Mouse (Mus musculus): ENCODE results near the gene Grwd1.

DNA sequence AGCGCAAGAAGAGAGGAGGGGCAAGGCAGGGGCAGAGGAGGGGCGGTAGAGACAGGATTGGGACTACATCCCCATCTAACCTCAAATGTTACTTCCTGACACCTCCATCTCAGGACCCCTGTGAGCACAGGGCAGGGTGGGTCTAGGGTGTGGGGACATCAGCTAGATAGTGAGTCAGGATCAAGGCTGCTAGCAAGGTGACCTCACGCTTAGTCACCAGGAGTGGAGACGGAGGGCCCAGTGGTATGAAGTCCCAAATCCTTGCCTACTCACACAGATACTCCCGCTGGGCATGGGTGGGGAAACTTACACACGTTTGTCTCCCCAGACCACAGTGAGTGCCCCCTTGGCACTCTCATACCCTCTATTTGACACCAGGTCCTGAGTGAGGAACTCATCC lies 28.2 kb downstream of the Grwd1 start:
- no peak for TF ChIP-seq CTCF (IDR thresholded peaks at IDR 0.05; ENCODE audit: extremely low read depth, insufficient read depth, insufficient read length, insufficient replicate concordance)
- TF ChIP-seq POLR2A (IDR thresholded peaks at IDR 0.05; ENCODE audit: low read depth, low read length) = no peak
